Mouse (Mus musculus): ENCODE measurements around the gene Cdc25a.

- TF ChIP-seq CTCF (IDR thresholded peaks at IDR 0.05; ENCODE audit: borderline replicate concordance, insufficient read depth, low read length) (no peak), POLR2A (IDR thresholded peaks at IDR 0.05; ENCODE audit: low read depth, low read length) (no peak)
Measured at GRCm38 (mm10) chr9:109877666-109878065, 2.3 kb downstream of the Cdc25a start.

All from embryonic fibroblast, embryonic 13.5 days (primary cell).